Mouse (Mus musculus): ENCODE data around the gene Rab5if. TPM values are rescaled to one million over a fixed set of nuclear protein-coding genes. Genes with fewer than 3 reads are reported as not detected.
"Not testable (repeated sequence)": the region's sequence is repeated elsewhere in the genome, so short reads cannot be mapped to it uniquely, and the experiment has no call there.

Rab5if gene
- 152 and 164 TPM in 2 replicates for polyA plus RNA-seq (2015; fragmentation: Nextera tagmentation; extraction: Ambion mirVana)

GRCm38 (mm10) chr2:156862772-156863486, at the start of gene Rab5if:
Gene Rab5if, plus strand, starts transcription at chr2:156863128.
- peak within 1 kb of the TSS; percentile 90 for H3K27ac ChIP-seq
- H3K4me3 ChIP-seq = peak within 1 kb of the TSS; percentile 90
- no peaks in the 10 kb centered on the region for H3K9me3 ChIP-seq (replicated peaks)
- peak; percentile 96 for ATAC-seq (replicated peaks; ENCODE audit: insufficient number of reproducible peaks, insufficient read depth, low FRiP score, low read depth)
- H3K36me3 ChIP-seq = peaks cover 21% of the 10 kb centered on the region
- WGBS = under 1% methylated on average over 98 of the region's 98 CpGs
- peak within 1 kb of the TSS; percentile 76 for H3K4me2 ChIP-seq
- H3K4me1 ChIP-seq (replicated peaks) = peaks cover 33% of the 10 kb centered on the region
- H3K9ac ChIP-seq = peak within 1 kb of the TSS; percentile 97
- no peaks in the 10 kb centered on the region for H3K27me3 ChIP-seq

- ATAC-seq (replicated peaks; ENCODE audit: insufficient number of reproducible peaks, insufficient read depth, low FRiP score, low read depth) = peak; percentile 66
- H3K36me3 ChIP-seq = no peaks in the 10 kb centered on the region
- no peak overlapping the region for H3K4me2 ChIP-seq
These were observed 48.6 kb upstream of the Rab5if start for GRCm38 (mm10) chr2:156814344-156814801.

GRCm38 (mm10) chr2:156814893-156815292, 48.0 kb upstream of the Rab5if start:
- peaks cover 11% of the 10 kb centered on the region for H3K4me1 ChIP-seq (replicated peaks)
- H3K4me2 ChIP-seq = no peak overlapping the region
- no peak overlapping the region for H3K4me3 ChIP-seq
- H3K9me3 ChIP-seq (replicated peaks) = no peaks in the 10 kb centered on the region
- no peaks in the 10 kb centered on the region for H3K27me3 ChIP-seq
- H3K9ac ChIP-seq = no peak overlapping the region
- no peak for ATAC-seq (replicated peaks; ENCODE audit: insufficient number of reproducible peaks, insufficient read depth, low FRiP score, low read depth)
- 23% methylated on average over 5 of the region's 5 CpGs for WGBS
- no peaks in the 10 kb centered on the region for H3K36me3 ChIP-seq
- H3K27ac ChIP-seq = peak overlapping the region; percentile 63

More at GRCm38 (mm10) chr2:156814344-156814801, 48.6 kb upstream of the Rab5if start:
- H3K9ac ChIP-seq = no peak overlapping the region
- no peaks in the 10 kb centered on the region for H3K27me3 ChIP-seq
- 20% methylated on average over 8 of the region's 8 CpGs for WGBS
- peaks cover 14% of the 10 kb centered on the region for H3K4me1 ChIP-seq (replicated peaks)
- peak overlapping the region; percentile 63 for H3K27ac ChIP-seq
- H3K9me3 ChIP-seq (replicated peaks) = no peaks in the 10 kb centered on the region
- no peak overlapping the region for H3K4me3 ChIP-seq

GRCm38 (mm10) chr2:156815412-156815811, 47.5 kb upstream of the Rab5if start:
- Histone ChIP-seq H3K4me3 (no peak overlapping the region), H3K27ac (no peak overlapping the region), H3K9ac (no peak overlapping the region), H3K4me1 (replicated peaks) (peaks cover 10% of the 10 kb centered on the region), H3K36me3 (no peaks in the 10 kb centered on the region), H3K4me2 (no peak overlapping the region), H3K27me3 (no peaks in the 10 kb centered on the region), H3K9me3 (replicated peaks) (no peaks in the 10 kb centered on the region)
- no peak for ATAC-seq (replicated peaks; ENCODE audit: insufficient number of reproducible peaks, insufficient read depth, low FRiP score, low read depth)
- WGBS = 62% methylated on average over 3 of the region's 3 CpGs

GRCm38 (mm10) chr2:156816116-156816515, 46.8 kb upstream of the Rab5if start:
- H3K9me3 ChIP-seq (replicated peaks) = no peaks in the 10 kb centered on the region
- no peak overlapping the region for H3K4me3 ChIP-seq
- no peak for ATAC-seq (replicated peaks; ENCODE audit: insufficient number of reproducible peaks, insufficient read depth, low FRiP score, low read depth)
- no peak overlapping the region for H3K9ac ChIP-seq
- H3K4me1 ChIP-seq (replicated peaks) = peaks cover 10% of the 10 kb centered on the region
- H3K4me2 ChIP-seq = no peak overlapping the region
- no peak overlapping the region for H3K27ac ChIP-seq
- no peaks in the 10 kb centered on the region for H3K27me3 ChIP-seq
- 79% methylated on average over 1 of the region's 1 CpGs for WGBS
- no peaks in the 10 kb centered on the region for H3K36me3 ChIP-seq

GRCm38 (mm10) chr2:156825128-156825527, 37.8 kb upstream of the Rab5if start:
- WGBS = 77% methylated on average over 6 of the region's 6 CpGs

GRCm38 (mm10) chr2:156834336-156834735, 28.6 kb upstream of the Rab5if start:
- 93% methylated on average over 11 of the region's 11 CpGs for WGBS
- no peak overlapping the region for H3K4me2 ChIP-seq
- peaks cover 15% of the 10 kb centered on the region for H3K4me1 ChIP-seq (replicated peaks)
- no peaks in the 10 kb centered on the region for H3K9me3 ChIP-seq (replicated peaks)
- H3K27ac ChIP-seq = no peak overlapping the region
- H3K9ac ChIP-seq = no peak overlapping the region
- H3K4me3 ChIP-seq = no peak overlapping the region
- peaks cover 71% of the 10 kb centered on the region for H3K36me3 ChIP-seq
- ATAC-seq (replicated peaks; ENCODE audit: insufficient number of reproducible peaks, insufficient read depth, low FRiP score, low read depth) = no peak
- no peaks in the 10 kb centered on the region for H3K27me3 ChIP-seq

More at GRCm38 (mm10) chr2:156825128-156825527, 37.8 kb upstream of the Rab5if start:
- not testable (repeated sequence) for H3K9ac ChIP-seq; H3K4me1 ChIP-seq (replicated peaks); H3K27me3 ChIP-seq; H3K4me3 ChIP-seq; ATAC-seq (replicated peaks; ENCODE audit: insufficient number of reproducible peaks, insufficient read depth, low FRiP score, low read depth); H3K9me3 ChIP-seq (replicated peaks); H3K27ac ChIP-seq; H3K4me2 ChIP-seq; H3K36me3 ChIP-seq

- 68% methylated on average over 6 of the region's 6 CpGs for WGBS
- H3K27me3 ChIP-seq = no peaks in the 10 kb centered on the region
These were observed 24.1 kb upstream of the Rab5if start for GRCm38 (mm10) chr2:156838839-156839238.

GRCm38 (mm10) chr2:156839319-156840191, 23.4 kb upstream of the Rab5if start, which contains the start of gene Tgif2:
Gene Tgif2, plus strand, starts transcription at chr2:156840007.
- H3K36me3 ChIP-seq = peaks cover 22% of the 10 kb centered on the region
- peaks cover 51% of the 10 kb centered on the region for H3K4me1 ChIP-seq (replicated peaks)
- WGBS = 2% methylated on average over 61 of the region's 61 CpGs
- ATAC-seq (replicated peaks; ENCODE audit: insufficient number of reproducible peaks, insufficient read depth, low FRiP score, low read depth) = peak; percentile 89
- no peaks in the 10 kb centered on the region for H3K9me3 ChIP-seq (replicated peaks)
- H3K27ac ChIP-seq = peak within 1 kb of the TSS; percentile 95
- H3K9ac ChIP-seq = peak within 1 kb of the TSS; percentile 95
- H3K4me2 ChIP-seq = peak within 1 kb of the TSS; percentile 86
- no peaks in the 10 kb centered on the region for H3K27me3 ChIP-seq
- H3K4me3 ChIP-seq = peak within 1 kb of the TSS; percentile 73

More at GRCm38 (mm10) chr2:156838839-156839238, 24.1 kb upstream of the Rab5if start:
- H3K9me3 ChIP-seq (replicated peaks) = no peaks in the 10 kb centered on the region
- no peak overlapping the region for H3K9ac ChIP-seq
- peak overlapping the region; percentile 73 for H3K4me3 ChIP-seq
- ATAC-seq (replicated peaks; ENCODE audit: insufficient number of reproducible peaks, insufficient read depth, low FRiP score, low read depth) = no peak
- H3K4me2 ChIP-seq = peak overlapping the region; percentile 86
- peaks cover 29% of the 10 kb centered on the region for H3K36me3 ChIP-seq
- peaks cover 44% of the 10 kb centered on the region for H3K4me1 ChIP-seq (replicated peaks)
- peak overlapping the region; percentile 95 for H3K27ac ChIP-seq

- Histone ChIP-seq H3K9me3 (replicated peaks) (no peaks in the 10 kb centered on the region), H3K27ac (peak overlapping the region; percentile 95), H3K4me3 (peak overlapping the region; percentile 73), H3K9ac (peak overlapping the region; percentile 95), H3K4me1 (replicated peaks) (peaks cover 60% of the 10 kb centered on the region), H3K36me3 (peaks cover 20% of the 10 kb centered on the region), H3K27me3 (no peaks in the 10 kb centered on the region), H3K4me2 (peak overlapping the region; percentile 86)
- ATAC-seq (replicated peaks; ENCODE audit: insufficient number of reproducible peaks, insufficient read depth, low FRiP score, low read depth) = peak; percentile 16
- under 1% methylated on average over 66 of the region's 79 CpGs for WGBS
These were observed 22.5 kb upstream of the Rab5if start for GRCm38 (mm10) chr2:156840301-156841027.
